Mouse (Mus musculus) T-helper 17 cell (primary cell): ENCODE measurements around the gene Apol9a.
"Not testable (repeated sequence)": the region's sequence is repeated elsewhere in the genome, so short reads cannot be mapped to it uniquely, and the experiment has no call there.

ENCODE experiments used
- in situ Hi-C, 2 experiments: fragments of 300-600 bp; cut with MboI, MseI; formaldehyde crosslinking; loops; 1 replicate in 1 of 2; 2 replicates in 1 of 2; pipeline ENCODE4 v1.15.1; 2025; ENCODE audit warnings: high pct_unique_total_duplicates in 2 of 2

Apol9a gene

GRCm38 (mm10) chr15:77411035-77411434, at the start of gene Apol9a:
TSS of gene Apol9a (minus strand) at chr15:77411135.
- in situ Hi-C loops = loop anchor here (25.0 kb wide), 1 partner anchor 501 kb away; no protein-coding TSS in a partner anchor

GRCm38 (mm10) chr15:77449927-77450326, 39.0 kb upstream of the Apol9a start:
- in situ Hi-C loops = loop anchor here (5.0 kb wide), 2 partner anchors 242 to 247 kb away; partner anchors contain the start of gene Apol7e (in 1 of the 2)

- in situ Hi-C loops = loop anchor here in 1 of 2 experiments (5.0 kb wide), 1 partner anchor 250 kb away; the partner anchor contains the start of gene Apol7e
Observed at GRCm38 (mm10) chr15:77447392-77447791, 36.5 kb upstream of the Apol9a start, which contains the start of gene Apol7b. TSS of gene Apol7b (minus strand) at chr15:77447492.

- in situ Hi-C loops = loop anchor here in 1 of 2 experiments (5.0 kb wide), 1 partner anchor 252 kb away; the partner anchor contains the start of gene Apol7e
Observed at GRCm38 (mm10) chr15:77445668-77446067, 34.7 kb upstream of the Apol9a start.

- in situ Hi-C loops = loop anchor here in 1 of 2 experiments (5.0 kb wide), 1 partner anchor 253 kb away; the partner anchor contains the start of gene Apol7e
Observed at GRCm38 (mm10) chr15:77444746-77445145, 33.8 kb upstream of the Apol9a start.

- in situ Hi-C loops = not testable (repeated sequence)
Observed at GRCm38 (mm10) chr15:77428690-77429448, 17.9 kb upstream of the Apol9a start.

- in situ Hi-C loops = loop anchor here (25.0 kb wide), 1 partner anchor 489 kb away; no protein-coding TSS in a partner anchor
Observed at GRCm38 (mm10) chr15:77422925-77423324, 12.0 kb upstream of the Apol9a start.

GRCm38 (mm10) chr15:77419657-77420056, 8.7 kb upstream of the Apol9a start:
- in situ Hi-C loops = loop anchor here (25.0 kb wide), 1 partner anchor 493 kb away; no protein-coding TSS in a partner anchor

GRCm38 (mm10) chr15:77416655-77417333, 5.9 kb upstream of the Apol9a start:
- in situ Hi-C loops = loop anchor here (25.0 kb wide), 1 partner anchor 496 kb away; no protein-coding TSS in a partner anchor

- in situ Hi-C loops = loop anchor here (25.0 kb wide), 1 partner anchor 497 kb away; no protein-coding TSS in a partner anchor
Observed at GRCm38 (mm10) chr15:77415653-77416052, 4.7 kb upstream of the Apol9a start.

- in situ Hi-C loops = loop anchor here (25.0 kb wide), 1 partner anchor 500 kb away; no protein-coding TSS in a partner anchor
Observed at GRCm38 (mm10) chr15:77412695-77413094, 1.8 kb upstream of the Apol9a start.

- in situ Hi-C loops = loop anchor here (5.0 to 25.0 kb wide), 2 partner anchors 326 to 506 kb away; no protein-coding TSS in a partner anchor
Observed at GRCm38 (mm10) chr15:77406370-77406769, 4.6 kb downstream of the Apol9a start.

- in situ Hi-C loops = not testable (repeated sequence)
Observed at GRCm38 (mm10) chr15:77399027-77399426, 11.9 kb downstream of the Apol9a start, which contains the start of gene Apol7a. TSS of gene Apol7a (minus strand) at chr15:77399110.

- in situ Hi-C loops = not testable (repeated sequence)
Observed at GRCm38 (mm10) chr15:77397450-77398132, 13.3 kb downstream of the Apol9a start.

GRCm38 (mm10) chr15:77393832-77394231, 17.1 kb downstream of the Apol9a start:
- in situ Hi-C loops = not testable (repeated sequence)

- in situ Hi-C loops = no loop called here
Observed at GRCm38 (mm10) chr15:77387462-77387861, 23.5 kb downstream of the Apol9a start.

- in situ Hi-C loops = no loop called here
Observed at GRCm38 (mm10) chr15:77384340-77385030, 26.4 kb downstream of the Apol9a start.

GRCm38 (mm10) chr15:77382880-77383279, 28.1 kb downstream of the Apol9a start:
- in situ Hi-C loops = no loop called here

GRCm38 (mm10) chr15:77382271-77382850, 28.6 kb downstream of the Apol9a start:
- in situ Hi-C loops = no loop called here

- in situ Hi-C loops = no loop called here
Observed at GRCm38 (mm10) chr15:77381481-77381880, 29.5 kb downstream of the Apol9a start.
